Mouse (Mus musculus): ENCODE measurements around the gene Ralb. TPM values are rescaled to one million over a fixed set of nuclear protein-coding genes. Genes with fewer than 3 reads are reported as not detected.

Gene Ralb
- polyA plus RNA-seq, 1 experiment from 2014 or later, result 62.1 TPM

DNA sequence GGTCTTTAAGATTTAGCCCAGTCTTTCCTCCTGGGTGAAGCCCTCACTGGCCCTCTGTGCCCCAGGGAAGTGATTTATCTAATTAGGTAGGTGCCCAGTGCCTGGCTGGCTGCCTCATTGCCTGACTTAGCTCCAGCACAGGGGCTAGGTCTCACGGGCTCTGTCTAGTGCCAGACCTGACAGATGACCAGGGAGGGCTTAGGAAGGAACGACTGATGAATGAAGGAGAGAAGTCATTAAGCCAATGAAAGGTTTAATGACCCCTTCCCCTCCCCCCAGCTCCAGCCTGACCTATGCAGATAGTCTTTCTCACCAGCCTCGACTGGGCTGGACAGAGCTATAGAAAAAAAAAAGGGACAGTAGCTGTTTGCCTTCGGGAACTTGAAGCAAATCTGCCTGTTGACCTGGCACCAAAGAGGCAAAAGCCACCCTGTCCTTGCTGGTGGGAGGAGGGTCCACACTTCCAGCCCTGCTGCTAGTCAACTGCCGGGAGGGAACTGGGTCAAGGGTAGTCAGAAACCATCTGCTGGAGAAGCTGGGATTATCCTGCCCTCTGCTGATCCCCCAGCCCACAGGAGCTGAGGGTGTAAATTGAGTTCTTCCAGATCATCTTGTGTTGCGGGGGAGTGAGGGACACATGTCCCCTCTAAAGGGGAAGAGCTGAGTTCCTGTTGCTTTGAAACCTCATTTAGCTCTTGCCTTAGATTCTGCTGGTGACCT lies 80.3 kb downstream of the Ralb start:
- no peak for ATAC-seq (replicated peaks)
- H3K27me3 ChIP-seq (replicated peaks), result peaks cover 41% of the 10 kb centered on the region
- H3K4me1 ChIP-seq, result peaks cover 34% of the 10 kb centered on the region
- H3K36me3 ChIP-seq (replicated peaks), result no peaks in the 10 kb centered on the region
- 36% methylated on average over 6 of the region's 6 CpGs for WGBS
- no peak overlapping the region for H3K4me2 ChIP-seq
- H3K4me3 ChIP-seq, result no peak overlapping the region
- H3K9ac ChIP-seq, result no peak overlapping the region
- no peaks in the 10 kb centered on the region for H3K9me3 ChIP-seq
- H3K27ac ChIP-seq, result no peak overlapping the region

DNA sequence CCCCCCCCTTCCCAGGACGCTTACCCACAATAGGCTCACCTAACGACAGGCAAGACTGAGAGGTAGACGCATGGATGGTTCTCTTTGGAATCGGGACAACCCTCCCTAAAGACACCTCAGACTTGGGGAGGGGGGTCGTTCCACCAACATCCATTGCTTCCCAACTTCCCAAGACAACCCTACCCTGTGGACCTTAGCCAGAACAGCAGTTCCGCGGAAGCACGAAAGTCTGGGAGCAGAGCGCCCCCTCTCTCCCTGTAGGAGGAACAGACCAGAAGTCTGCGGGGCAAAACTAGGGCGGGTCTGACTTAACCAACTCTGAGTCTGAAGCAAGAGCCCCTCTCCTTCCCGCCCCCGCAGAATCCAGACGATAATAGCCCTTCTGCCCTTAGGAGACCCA lies 81.1 kb downstream of the Ralb start:
- H3K9me3 ChIP-seq, result no peaks in the 10 kb centered on the region
- H3K4me1 ChIP-seq, result peaks cover 40% of the 10 kb centered on the region
- WGBS, result 5% methylated on average over 14 of the region's 14 CpGs
- no peak overlapping the region for H3K4me3 ChIP-seq
- no peak overlapping the region for H3K9ac ChIP-seq
- no peak for ATAC-seq (replicated peaks)
- no peak overlapping the region for H3K4me2 ChIP-seq
- H3K36me3 ChIP-seq (replicated peaks), result no peaks in the 10 kb centered on the region
- H3K27ac ChIP-seq, result no peak overlapping the region
- peaks cover 48% of the 10 kb centered on the region for H3K27me3 ChIP-seq (replicated peaks)

DNA sequence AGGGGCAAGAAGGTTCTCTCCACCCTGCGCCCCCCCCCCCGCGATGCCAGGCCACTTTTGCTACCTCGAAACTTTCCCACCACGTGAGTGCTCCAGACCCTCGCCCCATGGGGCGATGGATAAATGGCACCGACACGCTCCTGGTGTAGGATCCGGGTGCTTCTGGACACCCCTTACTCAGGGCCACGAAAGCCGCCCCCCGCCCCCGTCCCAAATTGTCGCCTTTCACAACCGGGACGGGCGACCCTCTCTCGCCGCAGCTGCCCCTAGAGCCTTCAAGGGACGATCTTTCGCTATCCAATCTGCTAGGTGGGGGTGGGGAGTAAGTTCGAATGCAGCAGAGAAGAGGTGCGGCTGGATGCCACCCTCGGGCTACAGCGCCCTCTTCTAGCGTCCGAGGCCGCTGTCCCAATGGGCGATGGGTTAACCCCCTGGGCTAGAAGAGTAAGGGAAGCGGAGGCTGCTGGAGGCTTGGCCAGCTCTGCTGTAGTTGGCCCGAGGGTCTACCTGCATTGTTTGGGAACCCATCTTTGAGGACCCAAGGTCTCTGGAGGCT lies 82.1 kb downstream of the Ralb start:
- Histone ChIP-seq H3K4me3 (peak overlapping the region; percentile 44), H3K4me2 (peak overlapping the region; percentile 84), H3K36me3 (replicated peaks) (no peaks in the 10 kb centered on the region), H3K27ac (no peak overlapping the region), H3K27me3 (replicated peaks) (peaks cover 58% of the 10 kb centered on the region), H3K4me1 (peaks cover 40% of the 10 kb centered on the region), H3K9me3 (no peaks in the 10 kb centered on the region), H3K9ac (peak overlapping the region; percentile 40)
- 0 out of 2 replicates have a peak, but pooled peaks have one; percentile 10 for ATAC-seq (replicated peaks)
- WGBS, result under 1% methylated on average over 30 of the region's 32 CpGs

DNA sequence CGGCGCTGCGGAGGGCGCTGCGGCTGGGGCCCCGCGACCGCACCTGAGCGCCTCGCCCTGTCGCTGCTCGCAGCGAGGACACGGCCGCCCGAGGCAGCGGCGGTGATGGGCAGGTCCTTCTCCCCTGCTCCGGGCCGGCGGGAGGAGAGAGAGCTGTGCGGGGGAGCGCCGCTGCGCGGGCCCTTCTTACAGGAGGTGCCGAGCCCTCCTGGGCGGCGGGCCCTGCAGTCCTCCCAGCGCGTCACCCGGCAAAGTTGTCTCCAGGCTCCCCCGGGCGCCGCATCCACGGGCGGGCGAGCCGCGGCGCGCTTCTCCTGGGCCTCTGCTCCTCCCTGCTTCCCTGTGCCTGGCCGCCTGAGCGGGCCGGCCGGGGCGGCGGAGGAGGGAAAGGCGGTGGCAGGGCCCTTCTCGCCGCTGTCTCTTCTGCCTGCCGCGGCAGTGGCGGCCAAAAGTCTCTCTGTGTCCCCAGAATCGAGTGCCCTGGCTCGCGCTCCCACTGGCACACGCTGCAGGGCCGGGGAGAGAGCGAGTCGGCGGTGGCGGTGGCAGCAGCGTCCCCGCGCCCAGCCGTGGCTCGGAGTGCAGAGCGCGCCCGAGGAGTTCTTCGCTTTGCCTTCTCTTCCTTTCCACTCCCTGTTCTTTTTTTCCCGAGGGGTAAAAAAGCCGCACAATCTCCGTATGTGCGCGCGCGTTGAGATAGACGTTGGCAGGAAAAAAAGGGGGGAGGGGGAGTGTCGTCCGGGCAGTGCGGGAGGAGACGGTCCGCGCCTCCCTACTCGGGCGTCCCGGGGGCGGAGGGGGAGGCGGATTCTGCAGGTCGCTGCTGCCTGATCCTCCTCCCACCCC lies 82.8 kb downstream of the Ralb start, which contains the start of gene Inhbb:
Gene Inhbb, minus strand, starts transcription at position 673 of the 846 bp plus-strand sequence.
- Histone ChIP-seq H3K27ac (peak within 1 kb of the TSS; percentile 55), H3K9me3 (no peaks in the 10 kb centered on the region), H3K4me1 (peaks cover 40% of the 10 kb centered on the region), H3K9ac (peak within 1 kb of the TSS; percentile 40), H3K36me3 (replicated peaks) (no peaks in the 10 kb centered on the region), H3K27me3 (replicated peaks) (peaks cover 65% of the 10 kb centered on the region), H3K4me2 (peak within 1 kb of the TSS; percentile 84), H3K4me3 (peak within 1 kb of the TSS; percentile 44)
- ATAC-seq (replicated peaks), result peak; percentile 51
- WGBS, result under 1% methylated on average over 76 of the region's 92 CpGs

DNA sequence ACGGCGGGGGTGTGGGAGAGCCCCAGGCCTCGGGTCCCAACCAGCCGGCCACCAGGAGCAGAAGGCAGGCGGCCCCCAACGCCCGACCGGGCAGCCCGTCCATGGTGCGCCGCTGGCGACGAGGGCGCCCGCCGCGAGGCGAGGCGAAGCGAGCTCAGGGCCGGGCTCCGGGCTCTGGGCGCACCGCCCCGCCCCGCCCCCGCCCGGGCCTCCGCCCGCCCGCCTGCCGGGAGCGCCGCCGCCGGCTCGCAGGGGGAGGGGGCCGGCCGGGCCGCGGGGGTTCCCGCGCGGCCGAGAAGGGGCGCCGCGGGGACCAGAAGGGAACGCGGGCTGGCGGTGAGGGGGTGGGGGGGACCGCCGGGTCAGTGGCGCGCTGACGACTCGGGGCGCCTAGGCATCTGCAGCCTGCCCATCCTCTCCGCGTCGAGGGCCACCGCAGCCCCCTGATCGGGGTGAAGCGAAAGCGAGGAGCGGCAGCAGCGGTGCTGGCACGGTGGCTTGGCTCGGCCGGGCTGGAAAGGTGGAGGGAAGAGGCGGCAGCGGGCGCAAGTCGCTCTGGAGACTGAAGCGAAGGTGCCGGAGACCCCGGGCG lies 83.5 kb downstream of the Ralb start:
- Histone ChIP-seq H3K4me3 (peak overlapping the region; percentile 44), H3K27ac (peak overlapping the region; percentile 55), H3K9ac (peak overlapping the region; percentile 40), H3K4me2 (peak overlapping the region; percentile 84), H3K9me3 (no peaks in the 10 kb centered on the region), H3K36me3 (replicated peaks) (no peaks in the 10 kb centered on the region), H3K27me3 (replicated peaks) (peaks cover 69% of the 10 kb centered on the region), H3K4me1 (peaks cover 40% of the 10 kb centered on the region)
- under 1% methylated on average over 68 of the region's 78 CpGs for WGBS
- ATAC-seq (replicated peaks), result peak; percentile 25

Other genes with a start within 250 kb of the Ralb start
- gene Inhbb, start 82.5 kb downstream of the Ralb start, polyA plus RNA-seq (2015; fragmentation: Nextera tagmentation; extraction: Ambion mirVana), result 2.4 and 2.5 TPM in 2 replicates
- gene Tmem185b, start 21.4 kb upstream of the Ralb start, polyA plus RNA-seq (2015; fragmentation: Nextera tagmentation; extraction: Ambion mirVana), result 18.2 and 18.7 TPM in 2 replicates
- 20.2 and 20.4 TPM in 2 replicates for gene Epb41l5, start 144.2 kb upstream of the Ralb start, polyA plus RNA-seq (2015; fragmentation: Nextera tagmentation; extraction: Ambion mirVana)